Mouse (Mus musculus) midbrain, embryonic 16.5 days (tissue): Measurements from ENCODE around the gene Fbxo27. TPM values are rescaled to one million over a fixed set of nuclear protein-coding genes. Genes with fewer than 3 reads are reported as not detected.
A peak's percentile ranks its signal among the peaks of the same experiment; 100 is the strongest.

Experiments used
- ATAC-seq: fragments of 200-750 bp; cut with Nextera tagmentation; 2 replicates; pipeline ENCODE4 v1.8.0; 2017; ENCODE audit warnings: moderate TSS enrichment
- H3K27ac ChIP-seq: fragments of 300-500 bp; sonication (generic); 2 replicates; pipeline ENCODE4 v1.5.1; 2014; ENCODE audit warnings: mild to moderate bottlenecking, low read length, mixed read lengths
- H3K27me3 ChIP-seq: fragments of 300-500 bp; sonication (generic); 2 replicates; pipeline ENCODE4 v1.6.1; 2014; ENCODE audit warnings: low read depth, low read length, mixed read lengths; ENCODE audit not compliant: control insufficient read depth, insufficient read depth
- H3K36me3 ChIP-seq: fragments of 300-500 bp; sonication (generic); 2 replicates; pipeline ENCODE4 v1.6.1; 2014; ENCODE audit warnings: mild to moderate bottlenecking, low read length, moderate library complexity, mixed read lengths; ENCODE audit not compliant: control insufficient read depth, insufficient read depth
- H3K4me1 ChIP-seq: fragments of 300-500 bp; sonication (generic); 2 replicates; pipeline ENCODE4 v1.6.1; 2014; ENCODE audit warnings: mild to moderate bottlenecking, low read length, mixed read lengths; ENCODE audit not compliant: control insufficient read depth, insufficient read depth
- H3K4me2 ChIP-seq: fragments of 300-500 bp; sonication (generic); 2 replicates; pipeline ENCODE4 v1.6.1; 2014; ENCODE audit warnings: mild to moderate bottlenecking, low read length, mixed read lengths
- H3K4me3 ChIP-seq: fragments of 300-500 bp; sonication (generic); 2 replicates; pipeline ENCODE4 v1.5.1; 2014; ENCODE audit warnings: low read depth, mild to moderate bottlenecking, low read length, moderate library complexity, mixed read lengths
- H3K9ac ChIP-seq: fragments of 300-500 bp; sonication (generic); 2 replicates; pipeline ENCODE4 v1.6.1; 2014; ENCODE audit warnings: low read depth, low read length, mixed read lengths
- H3K9me3 ChIP-seq: fragments of 300-500 bp; sonication (generic); replicated peaks from 2 replicates; pipeline ENCODE4 v1.6.1; 2014; ENCODE audit warnings: mild to moderate bottlenecking, low read length, mixed read lengths; ENCODE audit not compliant: control insufficient read depth, poor library complexity, severe bottlenecking
- WGBS: fragments of 180-500 bp; shearing (Covaris S2); extraction: QIAGEN DNeasy Blood & Tissue Kit; methylation state at CpG from one replicate; pipeline ENCODE4 v1.1.7; 2014; 5-methylcytosine and 5-hydroxymethylcytosine counted together
- polyA plus RNA-seq: library from polyadenylated mRNA; unstranded; fragments of >200 nt; fragmentation: Nextera tagmentation; extraction: Ambion mirVana; gene quantifications from 2 replicates; pipeline ENCODE4 v1.2.1, GENCODE M21; 2015

Gene Fbxo27
- polyA plus RNA-seq, 1 experiment from 2014 or later = 17.3 TPM

GRCm38 (mm10) chr7:28727649-28728340, 35.1 kb downstream of the Fbxo27 start:
- Histone ChIP-seq H3K27ac (no peak overlapping the region), H3K4me3 (no peak overlapping the region), H3K9me3 (no peaks in the 10 kb centered on the region), H3K9ac (no peak overlapping the region), H3K27me3 (no peaks in the 10 kb centered on the region), H3K36me3 (no peaks in the 10 kb centered on the region), H3K4me1 (peaks cover 3% of the 10 kb centered on the region), H3K4me2 (no peak overlapping the region)
- ATAC-seq = peak; percentile 34; the same call in 1 of the 2 replicates
- 52% methylated on average over 10 of the region's 10 CpGs for WGBS

- Histone ChIP-seq H3K9me3 (no peaks in the 10 kb centered on the region), H3K4me3 (peak overlapping the region; percentile 41), H3K9ac (peak overlapping the region; percentile 42), H3K36me3 (peaks cover 8% of the 10 kb centered on the region; the same call in 1 of the 2 replicates), H3K27me3 (no peaks in the 10 kb centered on the region), H3K4me2 (peak overlapping the region; percentile 67), H3K4me1 (no peaks in the 10 kb centered on the region; the same call in 1 of the 2 replicates), H3K27ac (no peak overlapping the region)
- peak; percentile 82 for ATAC-seq
- 3% methylated on average over 58 of the region's 58 CpGs for WGBS
Measured at GRCm38 (mm10) chr7:28732341-28733142, 39.9 kb downstream of the Fbxo27 start.

GRCm38 (mm10) chr7:28733211-28733610, 40.6 kb downstream of the Fbxo27 start:
- Histone ChIP-seq H3K9me3 (no peaks in the 10 kb centered on the region), H3K4me2 (peak overlapping the region; percentile 67), H3K9ac (peak overlapping the region; percentile 42), H3K36me3 (peaks cover 11% of the 10 kb centered on the region; the same call in 1 of the 2 replicates), H3K27me3 (no peaks in the 10 kb centered on the region), H3K4me1 (no peaks in the 10 kb centered on the region; the same call in 1 of the 2 replicates), H3K27ac (no peak overlapping the region), H3K4me3 (peak overlapping the region; percentile 41)
- no peak for ATAC-seq
- 6% methylated on average over 11 of the region's 11 CpGs for WGBS

- no peak overlapping the region for H3K27ac ChIP-seq
- H3K4me3 ChIP-seq = no peak overlapping the region
- no peak for ATAC-seq
- no peaks in the 10 kb centered on the region for H3K9me3 ChIP-seq
- no peak overlapping the region for H3K4me2 ChIP-seq
- H3K4me1 ChIP-seq = peaks cover under 1% of the 10 kb centered on the region
- H3K27me3 ChIP-seq = no peaks in the 10 kb centered on the region
- WGBS = 81% methylated on average over 6 of the region's 6 CpGs
- H3K9ac ChIP-seq = no peak overlapping the region
- peaks cover 11% of the 10 kb centered on the region; the same call in 1 of the 2 replicates for H3K36me3 ChIP-seq
Measured at GRCm38 (mm10) chr7:28735701-28736100, 43.1 kb downstream of the Fbxo27 start.

- Histone ChIP-seq H3K4me1 (peaks cover 7% of the 10 kb centered on the region), H3K36me3 (peaks cover 11% of the 10 kb centered on the region; the same call in 1 of the 2 replicates), H3K4me3 (no peak overlapping the region), H3K9me3 (no peaks in the 10 kb centered on the region), H3K9ac (no peak overlapping the region), H3K27ac (no peak overlapping the region), H3K4me2 (no peak overlapping the region), H3K27me3 (no peaks in the 10 kb centered on the region)
- no peak for ATAC-seq
- 95% methylated on average over 21 of the region's 21 CpGs for WGBS
Measured at GRCm38 (mm10) chr7:28739829-28740228, 47.2 kb downstream of the Fbxo27 start.

- H3K4me1 ChIP-seq = peaks cover 7% of the 10 kb centered on the region
- no peaks in the 10 kb centered on the region for H3K9me3 ChIP-seq
- peak overlapping the region; percentile 48 for H3K27ac ChIP-seq
- WGBS = 40% methylated on average over 9 of the region's 9 CpGs
- H3K4me3 ChIP-seq = peak overlapping the region; percentile 66
- H3K27me3 ChIP-seq = no peaks in the 10 kb centered on the region
- no peak for ATAC-seq
- H3K36me3 ChIP-seq = peaks cover 11% of the 10 kb centered on the region; the same call in 1 of the 2 replicates
- peak overlapping the region; percentile 72 for H3K4me2 ChIP-seq
- peak overlapping the region; percentile 61 for H3K9ac ChIP-seq
Measured at GRCm38 (mm10) chr7:28740949-28741348, 48.3 kb downstream of the Fbxo27 start.

GRCm38 (mm10) chr7:28741368-28741708, 48.7 kb downstream of the Fbxo27 start:
- H3K4me3 ChIP-seq = peak overlapping the region; percentile 66
- H3K4me1 ChIP-seq = peaks cover 7% of the 10 kb centered on the region
- H3K27me3 ChIP-seq = no peaks in the 10 kb centered on the region
- ATAC-seq = peak; percentile 26; the same call in 1 of the 2 replicates
- WGBS = 2% methylated on average over 13 of the region's 13 CpGs
- peaks cover 11% of the 10 kb centered on the region; the same call in 1 of the 2 replicates for H3K36me3 ChIP-seq
- no peaks in the 10 kb centered on the region for H3K9me3 ChIP-seq
- H3K27ac ChIP-seq = peak overlapping the region; percentile 48
- H3K9ac ChIP-seq = peak overlapping the region; percentile 61
- H3K4me2 ChIP-seq = peak overlapping the region; percentile 72

GRCm38 (mm10) chr7:28741709-28742438, 49.2 kb downstream of the Fbxo27 start, which contains the start of the genes Mrps12 and Sars2:
Gene Mrps12, minus strand, starts transcription at chr7:28741820.
Gene Sars2, plus strand, starts transcription at chr7:28741992.
- under 1% methylated on average over 39 of the region's 39 CpGs for WGBS
- ATAC-seq = peak; percentile 99
- no peaks in the 10 kb centered on the region for H3K9me3 ChIP-seq
- H3K9ac ChIP-seq = peak within 1 kb of the TSS; percentile 69
- H3K36me3 ChIP-seq = peaks cover 9% of the 10 kb centered on the region; the same call in 1 of the 2 replicates
- H3K27ac ChIP-seq = peak within 1 kb of the TSS; percentile 91
- H3K4me3 ChIP-seq = peak within 1 kb of the TSS; percentile 66
- H3K4me1 ChIP-seq = peaks cover 7% of the 10 kb centered on the region
- peak within 1 kb of the TSS; percentile 72 for H3K4me2 ChIP-seq
- no peaks in the 10 kb centered on the region for H3K27me3 ChIP-seq
